Mouse (Mus musculus) kidney, embryonic 15.5 days (tissue): ENCODE measurements around the gene Sgsm3. TPM values are rescaled to one million over a fixed set of nuclear protein-coding genes. Genes with fewer than 3 reads are reported as not detected.
A peak's percentile ranks its signal among the peaks of the same experiment; 100 is the strongest.

Experiments
- ATAC-seq: fragments of 200-750 bp; cut with Nextera tagmentation; replicated peaks from 2 replicates; pipeline ENCODE4 v1.8.0; 2017; ENCODE audit warnings: moderate TSS enrichment; ENCODE audit not compliant: low FRiP score
- H3K27ac ChIP-seq: fragments of 300-500 bp; sonication (generic); 2 replicates; pipeline ENCODE4 v1.5.1; 2015; ENCODE audit warnings: mild to moderate bottlenecking, inconsistent platforms
- H3K27me3 ChIP-seq: fragments of 300-500 bp; sonication (generic); 2 replicates; pipeline ENCODE4 v1.6.1; 2015; ENCODE audit warnings: inconsistent platforms
- H3K36me3 ChIP-seq: fragments of 300-500 bp; sonication (generic); 2 replicates; pipeline ENCODE4 v1.6.1; 2015; ENCODE audit warnings: inconsistent platforms
- H3K4me1 ChIP-seq: fragments of 300-500 bp; sonication (generic); 2 replicates; pipeline ENCODE4 v1.6.1; 2015; ENCODE audit warnings: inconsistent platforms
- H3K4me2 ChIP-seq: fragments of 300-500 bp; sonication (generic); 2 replicates; pipeline ENCODE4 v1.6.1; 2015; ENCODE audit warnings: moderate library complexity, mild to moderate bottlenecking, inconsistent platforms
- H3K4me3 ChIP-seq: fragments of 300-500 bp; sonication (generic); replicated peaks from 2 replicates; pipeline ENCODE4 v1.5.1; 2015; ENCODE audit warnings: mild to moderate bottlenecking, inconsistent platforms
- H3K9ac ChIP-seq: fragments of 300-500 bp; sonication (generic); 2 replicates; pipeline ENCODE4 v1.6.1; 2015; ENCODE audit warnings: mild to moderate bottlenecking, inconsistent platforms
- H3K9me3 ChIP-seq: fragments of 300-500 bp; sonication (generic); replicated peaks from 2 replicates; pipeline ENCODE4 v1.6.1; 2016; ENCODE audit warnings: inconsistent platforms
- whole genome bisulfite sequencing: fragments of 180-500 bp; shearing (Covaris S2); methylation state at CpG from one replicate; pipeline ENCODE4 v1.1.7; 2015; ENCODE audit warnings: mixed read lengths; 5-methylcytosine and 5-hydroxymethylcytosine counted together
- polyA plus RNA-seq: library from polyadenylated mRNA; unstranded; fragments of >200 nt; fragmentation: Nextera tagmentation; extraction: Ambion mirVana; gene quantifications from 2 replicates; pipeline ENCODE4 v1.2.1, GENCODE M21; 2015

Sgsm3 gene
- polyA plus RNA-seq, 1 experiment from 2014 or later = 27.1 TPM

- 1% methylated on average over 63 of the region's 63 CpGs for WGBS
- peak within 1 kb of the TSS; percentile 73 for H3K9ac ChIP-seq
- H3K27ac ChIP-seq = peak within 1 kb of the TSS; percentile 90
- peak within 1 kb of the TSS; percentile 77 for H3K4me3 ChIP-seq
- peaks cover 12% of the 10 kb centered on the region for H3K4me1 ChIP-seq
- ATAC-seq = peak; percentile 93
- peaks cover 16% of the 10 kb centered on the region for H3K36me3 ChIP-seq
- H3K4me2 ChIP-seq = peak within 1 kb of the TSS; percentile 70
- H3K27me3 ChIP-seq = no peaks in the 10 kb centered on the region
- H3K9me3 ChIP-seq = no peaks in the 10 kb centered on the region
Measured at GRCm38 (mm10) chr15:80948145-80949135, 29.1 kb upstream of the Sgsm3 start, which contains the start of gene Adsl. Gene Adsl, plus strand, starts transcription at chr15:80948490.

DNA sequence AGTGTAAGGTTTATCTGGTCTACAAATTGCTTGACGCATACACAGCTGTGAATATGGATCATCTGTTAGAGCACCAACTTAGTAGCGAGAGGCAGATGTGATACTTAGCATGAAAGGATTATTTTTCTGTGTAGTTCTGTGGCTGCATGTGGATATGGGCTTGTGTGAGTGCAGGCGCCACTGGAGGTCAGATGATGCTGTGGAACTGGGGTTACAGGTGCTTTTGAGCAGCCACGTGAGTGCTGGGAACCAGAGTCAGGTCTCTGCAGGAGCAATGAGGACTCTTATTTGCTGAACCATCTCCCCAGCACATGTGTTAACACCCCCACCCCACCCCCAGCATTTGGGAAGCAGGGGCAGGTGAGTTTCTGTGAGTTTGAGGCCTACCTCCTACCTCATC is 28.1 kb upstream of the Sgsm3 start:
- H3K4me1 ChIP-seq = peaks cover 12% of the 10 kb centered on the region
- ATAC-seq = no peak
- H3K27me3 ChIP-seq = no peaks in the 10 kb centered on the region
- H3K27ac ChIP-seq = no peak overlapping the region
- WGBS = 55% methylated on average over 4 of the region's 4 CpGs
- H3K9ac ChIP-seq = peak overlapping the region; percentile 73
- peak overlapping the region; percentile 70 for H3K4me2 ChIP-seq
- peak overlapping the region; percentile 77 for H3K4me3 ChIP-seq
- H3K9me3 ChIP-seq = no peaks in the 10 kb centered on the region
- peaks cover 25% of the 10 kb centered on the region for H3K36me3 ChIP-seq

- no peak overlapping the region for H3K27ac ChIP-seq
- no peak for ATAC-seq
- H3K36me3 ChIP-seq = peaks cover 32% of the 10 kb centered on the region
- peaks cover 12% of the 10 kb centered on the region for H3K4me1 ChIP-seq
- no peak overlapping the region for H3K9ac ChIP-seq
- H3K27me3 ChIP-seq = no peaks in the 10 kb centered on the region
- H3K4me2 ChIP-seq = peak overlapping the region; percentile 70; the same call in 1 of the 2 replicates
- 88% methylated on average over 7 of the region's 7 CpGs for WGBS
- H3K9me3 ChIP-seq = no peaks in the 10 kb centered on the region
- peak overlapping the region; percentile 77; the same call in 1 of the 2 replicates for H3K4me3 ChIP-seq
Measured at GRCm38 (mm10) chr15:80950055-80950454, 27.5 kb upstream of the Sgsm3 start.

DNA sequence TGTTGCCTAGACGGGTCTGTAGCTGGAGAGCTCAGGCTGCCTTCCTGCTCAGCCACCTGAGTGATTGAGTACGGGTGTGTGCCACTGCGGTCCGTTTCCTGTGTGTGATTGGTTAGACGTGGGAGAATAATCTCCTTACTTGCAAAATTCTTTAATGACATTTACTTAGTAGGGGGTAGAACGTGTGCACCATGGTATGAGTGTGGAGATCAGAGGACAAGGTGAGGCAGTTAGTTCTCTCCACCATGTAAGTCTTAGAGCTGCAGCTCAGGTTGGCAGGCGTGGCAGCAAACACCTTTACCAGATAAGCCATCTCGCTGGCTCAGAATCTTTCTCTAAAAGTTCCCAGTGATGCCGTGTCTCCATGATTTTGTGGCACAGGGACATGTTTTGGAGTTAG is 23.6 kb upstream of the Sgsm3 start:
- Histone ChIP-seq H3K9ac (no peak overlapping the region), H3K36me3 (peaks cover 71% of the 10 kb centered on the region), H3K27ac (no peak overlapping the region), H3K4me2 (no peak overlapping the region), H3K9me3 (no peaks in the 10 kb centered on the region), H3K4me3 (no peak overlapping the region), H3K27me3 (no peaks in the 10 kb centered on the region), H3K4me1 (peaks cover 12% of the 10 kb centered on the region)
- no peak for ATAC-seq
- WGBS = 89% methylated on average over 9 of the region's 9 CpGs

GRCm38 (mm10) chr15:80954861-80955260 is 22.7 kb upstream of the Sgsm3 start:
- Histone ChIP-seq H3K36me3 (peaks cover 80% of the 10 kb centered on the region), H3K9ac (no peak overlapping the region), H3K4me1 (peaks cover 3% of the 10 kb centered on the region), H3K27me3 (no peaks in the 10 kb centered on the region), H3K4me3 (no peak overlapping the region), H3K27ac (no peak overlapping the region), H3K4me2 (no peak overlapping the region), H3K9me3 (no peaks in the 10 kb centered on the region)
- WGBS = 86% methylated on average over 3 of the region's 3 CpGs
- no peak for ATAC-seq

DNA sequence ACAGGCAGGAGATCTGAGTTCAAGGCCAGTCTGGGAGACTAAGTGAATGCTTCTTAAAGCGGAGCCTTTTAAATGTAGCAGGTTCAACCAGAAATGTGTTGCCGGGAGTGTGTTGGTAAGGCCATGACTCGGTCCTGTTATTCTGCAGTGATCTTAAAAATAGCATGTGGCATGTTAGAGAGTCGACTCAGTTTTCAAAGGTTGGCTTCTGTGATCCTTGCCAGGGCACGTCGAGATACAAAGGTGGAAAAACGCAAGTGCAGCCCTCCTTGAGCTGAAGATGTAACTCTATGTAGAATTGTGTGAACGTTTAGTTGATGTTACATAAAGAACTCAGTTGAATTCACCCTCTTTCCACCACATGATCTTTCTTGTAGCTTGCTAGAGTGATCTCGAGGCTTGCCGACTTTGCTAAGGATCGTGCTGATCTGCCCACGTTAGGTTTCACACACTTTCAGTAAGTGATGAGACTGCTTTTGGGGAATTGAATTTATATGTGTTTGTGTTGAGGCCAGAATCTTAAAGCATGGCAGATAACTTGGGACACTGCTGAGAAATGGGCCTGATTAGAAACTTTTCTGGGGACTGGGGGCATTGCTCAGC is 21.6 kb upstream of the Sgsm3 start:
- no peaks in the 10 kb centered on the region for H3K9me3 ChIP-seq
- no peaks in the 10 kb centered on the region for H3K27me3 ChIP-seq
- H3K36me3 ChIP-seq = peaks cover 90% of the 10 kb centered on the region
- no peak overlapping the region for H3K27ac ChIP-seq
- no peak overlapping the region for H3K9ac ChIP-seq
- WGBS = 95% methylated on average over 12 of the region's 12 CpGs
- H3K4me1 ChIP-seq = no peaks in the 10 kb centered on the region
- ATAC-seq = no peak
- no peak overlapping the region for H3K4me2 ChIP-seq
- no peak overlapping the region for H3K4me3 ChIP-seq

- Histone ChIP-seq H3K27ac (no peak overlapping the region), H3K27me3 (no peaks in the 10 kb centered on the region), H3K9me3 (no peaks in the 10 kb centered on the region), H3K36me3 (peaks cover 56% of the 10 kb centered on the region), H3K4me2 (no peak overlapping the region), H3K4me3 (no peak overlapping the region), H3K9ac (no peak overlapping the region), H3K4me1 (no peaks in the 10 kb centered on the region)
- no peak for ATAC-seq
- 81% methylated on average over 1 of the region's 1 CpGs for WGBS
Measured at GRCm38 (mm10) chr15:80969371-80969770, 8.2 kb upstream of the Sgsm3 start.

DNA sequence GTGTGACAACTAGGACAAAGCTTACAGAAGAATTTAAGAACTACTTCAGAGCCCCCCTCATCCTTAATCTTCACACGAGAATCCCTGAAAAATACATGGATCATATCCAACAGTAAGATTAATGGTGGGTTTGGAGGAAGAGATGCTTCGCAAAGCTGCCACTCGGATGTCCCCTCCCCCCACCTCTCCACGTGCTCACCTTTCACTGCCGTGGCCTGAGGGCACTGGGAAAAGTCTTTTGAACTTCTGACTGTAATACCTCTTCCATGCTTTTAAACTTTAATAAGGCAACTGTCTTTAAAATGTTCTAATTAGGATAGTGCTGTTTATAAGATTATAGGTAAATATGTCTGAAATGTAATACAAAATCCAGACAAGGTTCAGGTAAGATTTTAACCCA is 3.3 kb upstream of the Sgsm3 start:
- ATAC-seq = no peak
- H3K9ac ChIP-seq = no peak overlapping the region

GRCm38 (mm10) chr15:80975666-80976065 is 1.9 kb upstream of the Sgsm3 start:
- H3K27ac ChIP-seq = no peak overlapping the region
- no peak for ATAC-seq

More for the DNA sequence above, 3.3 kb upstream of the Sgsm3 start:
- peaks cover 9% of the 10 kb centered on the region for H3K4me1 ChIP-seq
- no peaks in the 10 kb centered on the region for H3K27me3 ChIP-seq
- H3K36me3 ChIP-seq = peaks cover 12% of the 10 kb centered on the region
- H3K4me2 ChIP-seq = no peak overlapping the region
- no peaks in the 10 kb centered on the region for H3K9me3 ChIP-seq
- H3K4me3 ChIP-seq = no peak overlapping the region
- H3K27ac ChIP-seq = no peak overlapping the region
- WGBS = 19% methylated on average over 5 of the region's 5 CpGs

GRCm38 (mm10) chr15:80979611-80980010 is 2.0 kb downstream of the Sgsm3 start:
- 0 out of 2 replicates have a peak overlapping the region, but pooled peaks have one; percentile 3 for H3K27ac ChIP-seq
- H3K4me3 ChIP-seq = no peak overlapping the region
- no peaks in the 10 kb centered on the region for H3K27me3 ChIP-seq
- H3K36me3 ChIP-seq = no peaks in the 10 kb centered on the region
- no peak overlapping the region for H3K4me2 ChIP-seq
- no peak for ATAC-seq
- 72% methylated on average over 4 of the region's 4 CpGs for WGBS
- peaks cover 11% of the 10 kb centered on the region for H3K4me1 ChIP-seq
- no peak overlapping the region for H3K9ac ChIP-seq
- no peaks in the 10 kb centered on the region for H3K9me3 ChIP-seq

More at GRCm38 (mm10) chr15:80975666-80976065, 1.9 kb upstream of the Sgsm3 start:
- H3K9me3 ChIP-seq = no peaks in the 10 kb centered on the region
- no peak overlapping the region for H3K4me2 ChIP-seq
- H3K4me1 ChIP-seq = peaks cover 11% of the 10 kb centered on the region
- H3K27me3 ChIP-seq = no peaks in the 10 kb centered on the region
- 73% methylated on average over 3 of the region's 3 CpGs for WGBS
- no peak overlapping the region for H3K9ac ChIP-seq
- H3K4me3 ChIP-seq = no peak overlapping the region
- H3K36me3 ChIP-seq = no peaks in the 10 kb centered on the region

GRCm38 (mm10) chr15:80981176-80981575 is 3.6 kb downstream of the Sgsm3 start:
- WGBS = 82% methylated on average over 4 of the region's 4 CpGs
- Histone ChIP-seq H3K27ac (no peak overlapping the region), H3K9me3 (no peaks in the 10 kb centered on the region), H3K36me3 (no peaks in the 10 kb centered on the region), H3K4me1 (peaks cover 11% of the 10 kb centered on the region), H3K4me3 (no peak overlapping the region), H3K9ac (no peak overlapping the region), H3K27me3 (no peaks in the 10 kb centered on the region), H3K4me2 (no peak overlapping the region)
- ATAC-seq = no peak

- 93% methylated on average over 2 of the region's 2 CpGs for WGBS
- no peaks in the 10 kb centered on the region for H3K9me3 ChIP-seq
- no peak overlapping the region for H3K4me3 ChIP-seq
- no peak overlapping the region for H3K9ac ChIP-seq
- no peak overlapping the region for H3K4me2 ChIP-seq
- H3K36me3 ChIP-seq = no peaks in the 10 kb centered on the region
- peaks cover 8% of the 10 kb centered on the region for H3K4me1 ChIP-seq
- H3K27ac ChIP-seq = no peak overlapping the region
- H3K27me3 ChIP-seq = no peaks in the 10 kb centered on the region
- no peak for ATAC-seq
Measured at GRCm38 (mm10) chr15:80983264-80983663, 5.7 kb downstream of the Sgsm3 start.
